Mouse (Mus musculus) urinary bladder, postnatal 10 days (tissue): ENCODE measurements around the gene Gucy2e.

Experiments used
- DNase-seq: peaks from one replicate; pipeline ENCODE4 v3.0.0; 2022; ENCODE audit warnings: low spot score

The Gucy2e gene

DNA sequence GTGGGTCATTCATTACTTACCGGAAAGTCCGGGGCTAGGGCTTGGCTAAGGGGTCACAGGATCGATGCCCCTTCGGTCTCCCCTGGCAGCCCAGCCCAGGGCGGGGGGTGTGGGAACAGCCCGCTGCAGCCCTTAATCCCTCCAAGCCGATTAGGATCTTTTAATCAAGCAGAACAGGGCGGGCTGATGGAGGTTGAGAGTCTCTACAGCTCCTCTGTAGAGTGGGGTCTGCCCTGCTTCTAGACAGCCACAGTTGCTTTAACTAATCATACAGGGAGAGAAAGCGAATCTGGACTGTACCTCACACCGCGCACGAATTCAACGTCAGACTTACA is at the start of gene Gucy2e:
Gene Gucy2e (minus strand): TSS at position 111 of the 335 bp plus-strand sequence.
- no peak for DNase-seq

DNA sequence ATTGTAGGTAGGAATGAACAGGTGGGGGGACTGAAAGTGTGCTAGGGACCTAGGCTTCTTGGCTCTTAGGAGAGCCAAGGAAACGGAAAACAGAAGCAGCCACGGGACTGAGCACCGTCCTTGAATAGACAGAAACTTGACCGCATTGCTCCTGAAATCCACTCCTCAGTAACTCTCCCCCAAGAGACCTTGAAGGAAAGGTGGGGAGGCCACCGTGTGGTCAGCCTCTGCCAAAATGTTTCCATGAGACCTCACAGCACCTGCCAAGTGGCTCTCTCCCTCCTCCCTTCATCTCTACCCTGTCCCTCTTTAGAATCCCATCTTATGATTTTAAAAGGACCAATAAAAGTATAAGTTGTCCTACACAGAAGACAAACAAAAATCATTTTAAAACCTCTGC is 40.4 kb upstream of the Gucy2e start:
- DNase-seq = no peak

DNA sequence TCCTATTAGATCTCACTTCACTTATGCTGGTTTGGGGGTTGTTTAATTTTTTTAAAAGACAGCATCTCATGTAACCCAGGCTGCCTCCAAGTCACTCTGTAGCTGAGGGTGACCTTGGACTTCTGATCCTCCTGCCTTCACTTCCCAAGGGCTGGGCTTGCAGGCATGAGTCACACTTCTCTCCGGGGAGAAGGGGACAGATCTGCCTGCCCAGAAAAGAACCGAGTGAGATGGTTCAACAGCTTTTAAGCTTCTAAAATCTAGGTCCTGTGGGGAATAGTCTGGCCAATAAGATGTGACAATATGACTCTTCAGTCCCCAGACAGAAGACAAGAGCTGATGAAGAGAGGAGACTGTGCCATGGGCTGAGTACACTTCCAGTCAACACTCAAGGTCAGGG is 39.2 kb upstream of the Gucy2e start:
- DNase-seq = no peak

DNA sequence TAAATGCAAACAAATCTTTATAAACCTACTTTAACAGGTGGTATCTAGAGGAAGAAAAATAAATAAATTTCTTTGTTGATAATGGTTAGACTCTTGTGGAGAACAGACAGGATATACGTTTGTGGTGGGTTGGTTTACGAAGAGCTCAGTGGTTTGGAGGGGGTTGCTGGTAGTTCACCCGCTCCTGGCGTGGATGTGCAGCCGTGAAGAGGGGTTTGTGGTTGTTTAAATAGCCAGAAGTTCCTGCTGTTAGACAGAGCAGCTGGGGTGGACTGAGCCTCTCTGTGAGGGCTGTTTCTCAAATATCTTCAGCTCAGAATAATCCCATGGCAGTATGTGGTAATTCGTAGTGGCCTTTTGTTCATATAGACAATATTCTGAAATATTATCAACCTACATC is 38.8 kb upstream of the Gucy2e start:
- no peak for DNase-seq

DNA sequence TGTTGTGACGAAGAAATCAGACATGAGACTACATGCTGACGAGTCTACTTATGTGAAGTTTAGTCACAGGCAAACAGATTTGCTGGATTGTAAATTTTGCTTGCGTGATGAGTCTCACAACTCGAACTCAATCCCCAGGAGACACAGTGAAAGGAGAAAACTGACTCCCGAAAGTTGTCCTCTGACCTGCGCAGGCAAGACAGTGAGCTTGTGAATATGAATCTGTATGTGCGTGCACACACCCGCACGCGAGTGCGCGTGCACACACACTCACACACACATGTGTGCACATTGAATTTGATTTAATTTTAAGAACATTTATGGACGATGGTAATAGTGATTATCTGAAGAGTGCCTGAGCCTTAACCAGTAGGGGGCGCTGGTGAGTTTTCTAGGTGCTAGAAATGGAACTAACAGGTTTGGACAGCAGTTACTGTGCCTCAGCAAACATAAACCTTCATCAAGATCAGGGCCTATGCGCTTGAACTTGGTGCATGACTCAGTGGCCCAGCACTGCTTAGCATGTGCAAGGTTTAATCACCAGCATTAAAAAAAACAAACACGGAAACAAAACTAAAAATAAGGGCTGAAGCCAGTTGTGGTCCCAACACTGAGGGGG is 35.4 kb upstream of the Gucy2e start:
- DNase-seq = peak; percentile 52

DNA sequence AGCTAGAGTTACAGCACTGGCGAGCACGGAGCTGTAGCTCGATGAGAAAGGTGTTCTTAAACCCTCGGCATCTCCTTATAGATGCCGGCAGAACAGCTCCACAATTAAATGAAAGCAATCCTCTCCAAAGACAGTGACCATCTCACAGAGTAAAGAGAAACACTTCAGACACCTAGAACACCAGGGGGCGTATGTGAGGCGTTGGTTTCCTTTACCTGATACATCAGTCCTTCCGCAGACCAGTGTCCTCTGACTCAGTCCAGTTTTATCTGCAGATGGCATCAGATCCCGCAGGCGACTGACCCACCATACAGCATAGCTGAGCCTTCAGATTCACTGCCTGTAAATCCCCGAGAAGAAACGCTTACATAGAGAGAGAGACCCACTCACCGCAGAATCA is 32.7 kb upstream of the Gucy2e start:
- DNase-seq = peak; percentile 31

DNA sequence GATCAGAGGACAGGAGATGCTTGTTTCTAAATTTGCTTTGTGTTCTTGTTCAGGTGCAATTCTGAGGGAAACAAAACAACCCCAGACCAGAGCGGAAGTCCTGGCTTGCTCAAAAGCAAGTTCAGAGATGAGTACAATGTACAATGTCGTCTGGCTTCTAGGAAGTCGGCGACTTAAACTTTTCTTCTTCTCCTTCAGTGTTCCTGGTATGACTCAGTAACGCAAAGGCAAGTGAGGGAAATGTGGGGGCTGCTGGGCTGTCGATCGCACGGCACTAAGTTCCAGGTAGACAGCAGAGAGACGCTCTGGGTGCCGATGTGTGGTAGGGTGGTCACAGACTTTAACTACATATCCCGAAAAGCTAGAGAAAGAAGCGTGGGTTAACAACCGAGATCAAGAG is 31.3 kb upstream of the Gucy2e start:
- no peak for DNase-seq

DNA sequence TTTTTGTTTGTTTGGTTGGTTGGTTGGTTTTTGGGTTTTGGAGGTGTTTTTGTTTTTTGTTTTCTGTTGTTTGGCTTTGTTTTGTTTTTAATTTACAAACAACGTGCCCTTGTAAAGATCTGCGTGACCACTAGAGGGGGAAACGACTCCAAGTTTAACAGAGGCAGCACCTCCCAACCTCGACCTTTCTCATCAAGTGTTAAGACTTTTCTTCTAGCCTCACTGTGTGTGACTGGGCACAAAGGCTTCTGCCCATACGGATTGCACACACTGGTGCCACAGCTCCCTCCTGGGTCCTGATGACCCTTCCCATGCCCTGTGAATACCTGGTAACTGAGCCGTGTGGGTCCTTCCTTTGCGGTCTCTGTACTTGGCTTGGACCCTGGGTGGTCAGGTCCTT is 30.5 kb upstream of the Gucy2e start:
- no peak for DNase-seq

DNA sequence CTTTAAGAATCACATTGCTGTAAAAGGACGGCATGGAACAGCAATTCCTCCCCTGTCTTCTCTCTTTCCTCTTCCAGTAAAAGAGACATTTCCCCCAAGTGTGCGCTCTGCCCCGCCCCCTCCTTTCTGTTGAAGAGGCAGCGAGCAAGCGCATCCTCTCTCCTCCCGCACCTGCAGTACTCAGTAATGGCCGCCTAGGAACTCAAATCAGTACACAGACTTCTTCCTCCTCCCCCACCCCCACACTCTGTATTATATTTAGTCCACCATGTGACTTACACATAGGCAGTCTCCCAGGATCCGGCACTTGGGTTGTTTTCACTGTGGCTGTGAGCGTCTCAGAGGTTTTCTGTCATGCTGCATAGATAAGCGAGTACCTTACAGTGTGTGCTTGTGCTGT is 29.4 kb upstream of the Gucy2e start:
- no peak for DNase-seq

DNA sequence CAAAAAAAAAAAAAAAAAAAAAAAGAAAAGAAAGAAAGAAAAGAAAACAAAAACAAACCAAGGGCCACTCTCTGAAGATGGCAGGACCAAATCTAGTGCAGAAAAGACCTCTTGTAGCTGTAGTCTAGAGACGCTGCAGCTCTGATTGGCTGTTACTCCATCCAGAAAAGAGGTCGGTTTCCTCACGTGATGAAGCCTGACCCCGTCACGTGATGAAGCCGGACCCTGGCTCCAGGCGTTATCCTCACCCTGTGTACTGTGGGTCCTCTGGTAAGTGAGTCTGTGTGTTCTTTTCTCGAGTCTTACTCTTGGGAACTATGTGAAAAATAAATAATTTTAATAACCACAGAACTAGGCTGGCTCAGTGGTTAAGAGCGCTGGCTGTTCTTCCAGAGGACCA is 28.6 kb upstream of the Gucy2e start:
- DNase-seq = no peak

DNA sequence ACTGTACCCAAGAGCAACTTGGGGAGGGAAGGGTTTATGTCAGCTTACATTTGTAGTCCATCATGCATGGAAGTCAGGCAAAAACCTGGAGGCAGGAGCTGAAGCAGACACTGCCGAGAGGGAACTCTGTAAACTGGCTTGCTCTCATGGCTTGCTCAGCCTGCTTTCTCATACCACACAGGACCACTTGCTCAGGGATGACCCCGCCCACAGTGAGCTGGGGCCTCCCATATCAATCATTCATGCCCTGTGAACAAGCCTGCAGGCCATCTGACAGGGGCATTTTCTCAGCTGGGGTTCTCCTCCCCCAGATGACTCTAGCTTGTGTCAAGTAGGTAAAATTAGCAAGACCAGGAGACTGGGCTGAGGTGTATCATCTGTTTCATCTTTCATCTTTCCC is 27.4 kb upstream of the Gucy2e start:
- DNase-seq = no peak

DNA sequence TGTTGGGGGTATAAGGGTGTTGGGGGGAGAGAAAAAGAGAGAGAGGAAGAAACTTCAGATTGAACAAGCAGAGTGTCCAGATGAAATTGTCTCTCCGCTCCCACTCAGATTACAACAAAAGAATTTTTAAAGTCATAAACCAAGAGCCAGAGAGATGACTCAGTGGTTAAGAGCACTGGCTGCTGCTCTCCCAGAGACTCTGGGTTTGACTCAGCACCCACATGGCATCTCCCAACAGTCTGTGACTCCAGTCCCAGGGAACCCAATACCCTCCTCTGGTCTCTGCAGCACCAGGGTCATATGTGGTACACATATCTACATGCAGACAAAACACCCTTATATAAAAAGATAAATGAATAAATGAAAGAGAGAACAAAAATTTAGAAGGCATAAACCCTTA is 23.3 kb upstream of the Gucy2e start:
- DNase-seq = no peak

DNA sequence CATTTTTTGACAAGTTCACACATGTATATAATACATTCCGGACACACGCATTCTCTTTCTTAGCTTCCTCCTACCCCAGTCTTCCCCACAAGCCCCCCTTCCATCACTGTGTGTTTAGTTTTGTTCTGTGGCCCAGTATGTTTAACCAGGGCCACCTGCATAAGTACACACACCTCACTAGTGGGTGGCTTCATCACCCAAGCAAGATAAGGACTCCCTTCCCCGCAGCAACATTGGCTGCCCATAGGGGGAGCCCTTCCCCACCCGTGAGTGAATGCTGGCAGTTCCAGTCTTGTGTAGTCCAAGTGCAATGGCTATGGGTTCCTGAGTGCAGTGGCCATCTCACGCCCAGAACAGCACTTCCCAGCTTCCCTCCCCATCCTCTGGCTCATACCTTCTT is 21.5 kb upstream of the Gucy2e start:
- no peak for DNase-seq

DNA sequence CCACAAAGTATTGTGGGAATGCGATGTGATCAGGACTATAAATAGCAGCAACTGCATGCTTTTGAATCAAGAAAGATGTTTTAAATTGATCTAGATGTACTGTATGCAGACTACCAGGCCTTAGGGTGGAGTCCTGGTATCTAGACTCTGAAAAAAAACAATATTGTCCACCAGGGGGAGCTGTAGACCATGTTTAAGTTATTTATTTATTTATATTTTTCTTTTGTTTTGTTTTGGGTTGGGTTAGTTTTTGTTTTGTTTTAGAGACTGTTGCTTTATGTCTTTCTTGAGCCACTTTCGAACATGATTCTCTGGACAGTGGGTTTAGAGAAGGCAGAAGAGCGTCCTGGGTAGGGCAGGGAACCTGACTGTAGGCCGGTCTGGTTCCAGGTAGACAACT is 21.0 kb upstream of the Gucy2e start:
- DNase-seq = no peak

DNA sequence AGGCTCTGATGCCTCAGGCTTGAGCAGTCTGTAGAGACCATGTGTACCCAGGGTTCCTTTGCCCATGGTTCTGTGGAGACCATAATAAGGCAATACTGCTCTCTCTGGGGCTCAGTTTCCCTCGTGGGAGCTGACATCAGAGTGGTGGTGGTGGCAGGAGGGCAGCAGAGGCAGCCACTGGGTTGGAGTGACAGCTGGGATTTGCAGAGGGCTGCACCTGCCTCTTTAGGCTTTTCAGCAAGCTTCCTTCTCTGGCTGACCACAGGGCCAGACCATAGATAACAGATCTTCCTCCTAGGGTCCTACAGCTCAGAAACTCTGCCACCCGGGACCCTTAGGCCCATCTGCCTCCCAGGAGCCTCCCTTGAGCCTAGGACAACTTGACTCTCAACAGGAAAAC is 20.2 kb upstream of the Gucy2e start:
- DNase-seq = no peak

DNA sequence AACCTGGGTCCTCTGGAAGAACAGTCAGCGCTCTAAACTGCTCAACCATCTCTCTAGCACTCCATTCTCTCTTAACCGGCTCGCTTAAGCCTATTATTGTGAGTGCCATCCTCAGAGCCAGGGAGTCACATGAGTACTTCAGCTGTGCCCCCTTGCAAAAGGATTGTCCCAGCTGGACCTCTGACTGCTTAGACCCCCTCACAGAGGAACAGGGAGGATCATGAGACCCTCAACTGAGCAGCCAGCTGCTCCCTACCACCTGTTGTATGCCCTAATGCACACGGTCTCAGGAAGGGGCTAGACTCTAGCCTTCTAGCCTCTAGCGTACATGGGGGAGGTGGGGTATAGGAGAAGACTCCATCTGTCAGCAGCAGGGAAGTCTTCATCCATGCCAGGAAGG is 18.0 kb upstream of the Gucy2e start:
- DNase-seq = no peak

DNA sequence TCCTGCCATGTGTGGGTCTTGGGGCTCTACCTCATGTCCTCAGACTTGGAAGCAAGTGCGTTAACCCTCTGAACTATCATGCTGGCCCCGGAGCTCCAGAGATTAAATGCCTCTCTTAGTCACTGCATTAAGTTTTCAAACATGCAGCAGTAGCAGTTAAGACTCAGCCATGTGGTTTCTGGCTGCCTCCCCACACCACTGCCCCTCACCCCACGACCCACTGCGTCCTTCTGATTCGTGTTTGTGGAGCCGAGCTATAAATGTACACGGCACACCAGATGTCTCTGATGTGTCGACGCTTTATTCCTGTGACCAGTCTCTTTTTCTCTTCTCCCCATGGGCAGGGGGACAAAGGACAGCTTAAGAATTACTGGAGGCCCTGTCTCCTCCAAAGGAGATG is 16.3 kb upstream of the Gucy2e start:
- no peak for DNase-seq

DNA sequence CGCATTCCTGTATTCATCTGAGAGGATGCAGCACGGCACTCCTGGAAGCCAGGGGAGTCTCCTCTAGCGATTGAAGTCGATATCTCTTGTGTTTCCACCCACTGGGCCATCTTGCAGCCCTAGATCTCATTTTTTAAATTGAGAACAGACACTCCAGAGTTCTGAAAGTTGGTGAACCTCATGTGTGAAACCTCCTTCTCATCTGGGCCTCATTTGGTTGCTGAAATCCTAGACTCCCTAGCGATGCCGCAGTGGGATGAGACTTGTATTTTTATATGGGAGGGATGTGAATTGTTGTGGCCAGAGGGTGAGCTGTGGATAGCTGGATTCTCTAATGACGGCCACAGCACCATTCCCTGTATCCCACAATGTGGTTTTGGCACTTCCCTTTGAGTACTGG is 15.1 kb upstream of the Gucy2e start:
- no peak for DNase-seq

DNA sequence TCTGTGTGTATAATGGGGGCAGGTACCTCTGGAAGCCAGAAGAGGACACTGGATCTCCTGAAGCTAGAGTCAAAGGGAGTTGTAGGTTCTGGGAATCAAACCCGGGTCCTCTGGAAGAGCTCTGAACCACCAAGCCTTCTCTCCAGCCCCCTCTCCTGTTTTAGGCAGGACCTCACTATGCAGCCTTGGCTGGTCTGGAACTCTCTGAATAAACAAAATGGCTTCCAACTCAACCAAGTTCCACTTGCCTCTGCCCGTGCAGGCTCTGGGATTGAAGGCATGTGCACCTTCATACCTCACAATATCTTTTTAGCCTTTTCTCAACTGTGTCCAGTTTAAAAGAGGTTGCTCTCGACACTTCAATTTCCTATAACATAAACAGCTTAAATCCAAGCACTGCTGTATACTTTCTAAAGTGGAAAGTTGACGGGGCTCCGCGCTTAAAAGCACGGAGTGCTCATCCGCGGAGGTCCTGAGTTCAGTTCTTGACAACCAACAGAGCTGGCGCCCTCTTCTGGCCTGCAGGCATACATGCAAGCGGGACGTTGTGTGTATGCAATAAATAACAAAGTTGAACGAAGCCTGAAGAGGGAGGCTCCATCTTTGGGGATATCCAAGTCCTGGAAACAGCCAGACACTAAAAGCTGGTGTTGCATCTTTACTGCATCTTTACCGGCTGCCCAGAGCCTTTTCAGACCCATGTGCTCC is 14.5 kb upstream of the Gucy2e start:
- no peak for DNase-seq

DNA sequence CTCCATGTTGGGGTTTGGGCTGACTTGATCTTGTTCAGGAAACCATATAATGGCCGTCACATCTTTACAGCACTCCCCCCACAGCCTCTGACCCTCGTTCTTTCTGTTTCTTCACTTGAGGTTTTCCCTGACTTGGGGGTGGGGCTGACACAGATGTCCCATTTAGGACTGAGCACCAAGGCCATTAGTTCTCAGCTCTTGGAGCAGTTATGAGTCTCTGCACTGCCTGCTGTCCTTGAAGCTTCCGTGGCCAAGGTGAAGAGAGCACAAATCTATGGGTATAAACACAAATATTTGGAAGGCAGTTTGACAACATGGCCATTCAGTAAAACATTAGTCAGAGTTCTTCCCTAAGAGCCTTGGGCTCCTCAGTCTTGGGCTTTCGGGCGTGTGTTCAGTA is 13.3 kb upstream of the Gucy2e start:
- DNase-seq = no peak

DNA sequence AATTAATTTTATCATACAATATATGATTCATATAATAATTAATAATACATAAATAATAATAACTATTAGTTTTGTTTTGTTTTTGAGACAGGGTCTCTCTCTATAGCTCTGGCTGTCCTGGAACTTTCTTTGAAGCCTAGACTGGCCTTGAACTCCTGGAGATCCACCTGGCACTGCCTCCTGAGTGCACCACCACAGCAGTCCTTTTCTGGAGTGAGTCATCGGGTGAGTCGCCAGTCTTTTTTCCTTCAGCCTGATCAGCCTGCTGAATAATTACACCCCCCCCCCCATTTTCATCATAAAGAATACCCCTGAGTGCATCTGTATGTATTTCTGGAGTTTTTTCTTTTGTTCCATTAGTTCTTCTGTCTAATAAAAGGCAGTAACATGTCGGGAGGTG is 12.3 kb upstream of the Gucy2e start:
- DNase-seq = no peak

DNA sequence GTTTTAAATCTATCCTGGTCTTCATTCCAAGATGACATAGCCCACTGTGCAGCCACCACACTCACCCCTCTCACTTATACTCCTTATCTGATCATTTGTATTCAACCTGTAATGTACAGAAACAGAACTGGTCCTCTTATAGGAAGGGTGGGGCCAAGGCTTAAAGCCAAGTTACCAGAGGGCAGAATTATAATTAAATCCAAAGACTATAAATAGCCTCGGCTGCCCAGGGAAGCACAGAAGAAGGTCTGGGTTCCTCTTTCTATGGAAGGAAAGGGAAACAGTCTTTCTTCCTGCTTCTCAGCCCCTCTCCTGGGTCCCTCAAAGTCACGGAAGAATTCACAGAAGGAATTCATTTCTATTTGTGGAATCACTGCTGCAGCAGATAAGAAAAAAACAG is 8.8 kb upstream of the Gucy2e start:
- no peak for DNase-seq

DNA sequence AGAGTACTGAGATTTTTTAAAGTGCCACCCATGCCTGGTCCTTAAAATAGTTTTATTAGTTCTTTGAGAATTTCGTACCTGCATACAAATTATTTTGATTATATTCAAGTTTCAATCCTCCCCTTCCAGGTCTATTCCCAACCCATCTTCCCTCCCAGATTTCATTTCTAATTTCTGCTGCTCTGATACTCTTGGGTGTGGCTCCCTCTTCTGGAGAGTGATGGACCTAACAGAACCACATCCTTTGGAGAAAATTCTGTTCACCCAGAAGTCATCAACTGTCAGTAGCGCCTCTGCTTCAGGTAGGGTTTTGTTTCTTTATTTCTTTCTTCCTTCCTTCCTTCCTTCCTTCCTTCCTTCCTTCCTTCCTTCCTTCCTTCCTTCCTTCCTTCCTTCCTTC is 8.1 kb upstream of the Gucy2e start:
- no peak for DNase-seq
